Mouse (Mus musculus) C2C12 (cell line): ENCODE measurements around the gene Fam198a. TPM values are rescaled to one million over a fixed set of nuclear protein-coding genes. Genes with fewer than 3 reads are reported as not detected.

Source experiments
- H3K27me3 ChIP-seq: one replicate; pipeline ENCODE4 v1.6.1; 2011; ENCODE audit not compliant: control insufficient read depth, insufficient read depth, insufficient read length
- H3K36me3 ChIP-seq: one replicate; pipeline ENCODE4 v1.6.1; 2011; ENCODE audit not compliant: control insufficient read depth, insufficient read depth
- H3K4me3 ChIP-seq: one replicate; pipeline ENCODE4 v1.5.1; 2011; ENCODE audit warnings: mild to moderate bottlenecking, control low read depth; ENCODE audit not compliant: poor library complexity, insufficient read depth, severe bottlenecking
- H3K79me2 ChIP-seq: one replicate; pipeline ENCODE4 v1.6.1; 2011; ENCODE audit not compliant: control insufficient read depth, insufficient read depth
- H3K79me3 ChIP-seq: one replicate; pipeline ENCODE4 v1.6.1; 2011; ENCODE audit warnings: low read depth, control low read depth
- H3ac ChIP-seq: one replicate; pipeline ENCODE3; 2011; ENCODE audit warnings: low read depth; ENCODE audit not compliant: control insufficient read depth, insufficient read length
- CEBPB ChIP-seq: IDR thresholded peaks from one replicate; pipeline ENCODE4 v1.6.1; 2011; ENCODE audit warnings: low read depth, mild to moderate bottlenecking, control low read depth, moderate library complexity
- CTCF ChIP-seq: IDR thresholded peaks from one replicate; pipeline ENCODE4 v1.5.1; 2011; ENCODE audit not compliant: control insufficient read depth, insufficient read depth, insufficient read length
- FOSL1 ChIP-seq: IDR thresholded peaks from one replicate; pipeline ENCODE4 v1.8.0; 2011; ENCODE audit warnings: mild to moderate bottlenecking, low read length; ENCODE audit not compliant: poor library complexity, insufficient read depth, severe bottlenecking
- MAX ChIP-seq: IDR thresholded peaks from one replicate; pipeline ENCODE4 v1.6.1; 2011; ENCODE audit warnings: mild to moderate bottlenecking, control low read depth
- MYOD1 ChIP-seq: IDR thresholded peaks from one replicate; pipeline ENCODE4 v1.6.1; 2011; ENCODE audit warnings: low read depth; ENCODE audit not compliant: control insufficient read depth, insufficient read length
- MYOG ChIP-seq: IDR thresholded peaks from one replicate; pipeline ENCODE4 v1.6.1; 2011; ENCODE audit not compliant: control insufficient read depth, insufficient read length; ENCODE audit errors: extremely low read depth
- USF1 ChIP-seq: IDR thresholded peaks from one replicate; pipeline ENCODE4 v1.6.1; 2011; ENCODE audit warnings: low read depth, mild to moderate bottlenecking, control low read depth, moderate library complexity
- polyA plus RNA-seq: library from polyadenylated mRNA; unstranded; fragments of >200 nt; fragmentation: generic; extraction: Trizol; gene quantifications from one replicate; pipeline ENCODE4 v1.2.1, GENCODE M21; 2012; ENCODE audit warnings: missing spikeins

Fam198a gene
- polyA plus RNA-seq, 1 experiment: not detected

GRCm38 (mm10) chr9:121947784-121948183, 3.0 kb upstream of the Fam198a start:
- H3K79me3 ChIP-seq: no peaks in the 10 kb centered on the region
- H3K4me3 ChIP-seq: no peak overlapping the region
- H3K79me2 ChIP-seq: no peaks in the 10 kb centered on the region
- no peak overlapping the region for H3ac ChIP-seq
- H3K27me3 ChIP-seq: peaks cover 49% of the 10 kb centered on the region
- TF ChIP-seq CTCF (no peak), MAX (no peak), CEBPB (no peak), USF1 (no peak), MYOD1 (no peak), FOSL1 (no peak), MYOG (no peak)
- H3K36me3 ChIP-seq: no peaks in the 10 kb centered on the region

DNA sequence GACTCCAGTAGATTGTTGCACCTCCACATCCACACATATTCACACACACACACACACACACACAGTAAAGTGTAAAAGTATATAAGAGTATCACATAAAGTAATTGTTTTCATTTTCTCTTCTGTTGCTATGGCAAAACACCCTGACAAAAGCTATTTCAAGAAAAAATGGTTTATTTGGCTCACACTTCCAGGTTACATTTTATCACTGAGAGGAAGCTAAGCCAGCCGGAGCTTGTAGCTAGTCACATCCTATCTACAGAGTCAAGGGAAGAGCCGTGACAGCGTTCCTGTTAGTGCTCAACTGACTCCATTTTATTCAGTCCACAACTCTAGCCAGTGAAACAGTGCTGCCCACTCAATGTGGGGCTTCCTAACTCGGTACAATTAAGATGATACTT, 2.4 kb upstream of the Fam198a start:
- no peaks in the 10 kb centered on the region for H3K79me2 ChIP-seq
- no peak overlapping the region for H3K4me3 ChIP-seq
- H3ac ChIP-seq: no peak overlapping the region
- H3K79me3 ChIP-seq: no peaks in the 10 kb centered on the region
- peaks cover 44% of the 10 kb centered on the region for H3K27me3 ChIP-seq
- H3K36me3 ChIP-seq: no peaks in the 10 kb centered on the region
- TF ChIP-seq CEBPB (no peak), CTCF (no peak), MAX (no peak), FOSL1 (no peak), MYOG (no peak), USF1 (no peak), MYOD1 (no peak)

DNA sequence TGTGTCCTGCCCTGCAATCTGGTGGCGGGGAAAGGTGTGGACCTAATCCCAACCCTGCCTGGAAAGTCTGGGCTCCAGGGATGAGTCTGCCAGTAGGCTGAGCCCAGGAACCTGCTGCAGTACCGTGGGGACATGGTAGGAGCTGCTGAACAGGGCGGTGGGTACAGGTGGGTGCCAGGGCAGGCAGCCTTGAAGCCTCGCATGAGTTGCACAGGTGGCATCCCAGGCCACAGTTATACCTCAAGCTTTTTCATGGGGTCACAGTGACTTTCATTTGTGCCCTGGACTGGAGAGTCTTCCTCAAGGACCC, 281 bp downstream of the Fam198a start:
- TF ChIP-seq MYOG (no peak), MYOD1 (no peak), CTCF (no peak), USF1 (no peak), FOSL1 (no peak), CEBPB (no peak), MAX (no peak)
- no peaks in the 10 kb centered on the region for H3K79me2 ChIP-seq
- no peak overlapping the region for H3ac ChIP-seq
- H3K79me3 ChIP-seq: no peaks in the 10 kb centered on the region
- H3K27me3 ChIP-seq: peaks cover 39% of the 10 kb centered on the region
- no peak overlapping the region for H3K4me3 ChIP-seq
- no peaks in the 10 kb centered on the region for H3K36me3 ChIP-seq

DNA sequence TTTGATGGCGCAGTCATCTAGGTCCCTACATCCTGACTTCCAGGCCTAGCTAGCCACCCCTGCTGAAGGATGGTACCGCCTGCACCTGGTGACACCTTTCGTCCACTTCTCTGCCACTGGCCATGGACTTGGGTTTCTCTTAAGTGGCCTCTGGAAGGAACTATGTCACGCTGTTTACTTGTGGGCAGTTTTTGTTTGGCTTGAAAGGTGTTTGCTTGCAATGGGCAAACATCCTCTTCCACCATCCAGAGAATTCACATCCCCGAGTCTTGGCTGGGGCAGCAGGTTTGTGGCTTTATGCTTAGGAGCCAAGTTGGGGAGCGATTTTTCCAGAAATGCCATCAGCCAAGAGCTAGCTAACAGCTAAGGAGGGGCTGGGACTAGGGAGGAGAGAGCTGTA, 1.8 kb downstream of the Fam198a start:
- no peak overlapping the region for H3K4me3 ChIP-seq
- no peaks in the 10 kb centered on the region for H3K36me3 ChIP-seq
- peaks cover 31% of the 10 kb centered on the region for H3K27me3 ChIP-seq
- H3K79me3 ChIP-seq: no peaks in the 10 kb centered on the region
- TF ChIP-seq MYOG: no peak
- TF ChIP-seq MAX: no peak
- no peak for TF ChIP-seq CEBPB
- no peak for TF ChIP-seq CTCF
- TF ChIP-seq MYOD1: no peak
- TF ChIP-seq FOSL1: no peak
- TF ChIP-seq USF1: no peak
- no peaks in the 10 kb centered on the region for H3K79me2 ChIP-seq
- H3ac ChIP-seq: no peak overlapping the region

GRCm38 (mm10) chr9:121959966-121960635, 9.3 kb downstream of the Fam198a start:
- Histone ChIP-seq H3K79me2 (no peaks in the 10 kb centered on the region), H3K79me3 (no peaks in the 10 kb centered on the region), H3K36me3 (no peaks in the 10 kb centered on the region), H3K4me3 (no peak overlapping the region), H3ac (no peak overlapping the region), H3K27me3 (peaks cover 5% of the 10 kb centered on the region)
- TF ChIP-seq MYOG (no peak), USF1 (no peak), CEBPB (no peak)

- TF ChIP-seq MYOD1: no peak
- no peak for TF ChIP-seq USF1
- no peak for TF ChIP-seq MYOG
- TF ChIP-seq CTCF: no peak
- TF ChIP-seq CEBPB: no peak
- no peak for TF ChIP-seq MAX
- TF ChIP-seq FOSL1: no peak
- Histone ChIP-seq H3K79me2 (no peaks in the 10 kb centered on the region), H3K36me3 (no peaks in the 10 kb centered on the region), H3K79me3 (no peaks in the 10 kb centered on the region), H3ac (no peak overlapping the region), H3K27me3 (peaks cover 24% of the 10 kb centered on the region), H3K4me3 (no peak overlapping the region)
These were observed 14.2 kb downstream of the Fam198a start for GRCm38 (mm10) chr9:121964941-121965340.
